Mouse (Mus musculus) cerebellum, adult 2 months (tissue): Measurements from ENCODE around the gene Pax5.

Source experiments
- CTCF ChIP-seq: fragments of 200-500 bp; IDR thresholded peaks from 2 replicates; pipeline ENCODE4 v1.5.1; 2011; ENCODE audit warnings: low read depth, mild to moderate bottlenecking, control low read depth, low read length, moderate library complexity, borderline replicate concordance; ENCODE audit not compliant: insufficient read depth
- POLR2A ChIP-seq: fragments of 200-500 bp; IDR thresholded peaks from 2 replicates; pipeline ENCODE4 v1.6.1; 2011; ENCODE audit warnings: low read length, control low read depth, borderline replicate concordance; ENCODE audit not compliant: insufficient read depth

GRCm38 (mm10) chr4:44560956-44561355, 149.3 kb downstream of the Pax5 start:
- no peak for TF ChIP-seq CTCF
- TF ChIP-seq POLR2A, result no peak
